Mouse (Mus musculus) C2C12 (cell line): ENCODE results near the gene Erbin.

Experiments
- CEBPB ChIP-seq: IDR thresholded peaks from one replicate; pipeline ENCODE4 v1.6.1; 2011; ENCODE audit warnings: low read depth, mild to moderate bottlenecking, control low read depth, moderate library complexity
- CTCF ChIP-seq: IDR thresholded peaks from one replicate; pipeline ENCODE4 v1.5.1; 2011; ENCODE audit not compliant: control insufficient read depth, insufficient read depth, insufficient read length
- FOSL1 ChIP-seq: IDR thresholded peaks from one replicate; pipeline ENCODE4 v1.8.0; 2011; ENCODE audit warnings: mild to moderate bottlenecking, low read length; ENCODE audit not compliant: poor library complexity, insufficient read depth, severe bottlenecking
- MAX ChIP-seq: IDR thresholded peaks from one replicate; pipeline ENCODE4 v1.6.1; 2011; ENCODE audit warnings: mild to moderate bottlenecking, control low read depth

DNA sequence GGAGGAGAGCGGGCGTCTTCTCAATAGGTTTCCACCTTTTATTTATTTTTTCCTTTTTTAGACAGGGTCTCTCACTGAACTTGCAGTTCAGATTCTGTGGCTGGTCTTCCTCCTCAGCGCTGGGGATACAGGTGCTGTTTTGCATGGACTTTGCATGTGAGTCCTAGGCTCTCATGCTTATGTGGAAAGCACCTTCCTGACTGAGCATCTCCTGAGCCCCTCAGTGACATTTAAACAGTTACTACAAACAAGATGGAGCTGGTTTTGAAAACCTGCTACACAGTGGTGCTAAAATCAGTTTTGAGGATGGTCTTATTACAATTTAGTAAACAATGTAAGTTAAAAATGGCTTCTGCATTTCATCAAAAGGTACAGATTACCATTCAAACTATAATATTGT is 102.4 kb downstream of the Erbin start:
- no peak for TF ChIP-seq CTCF
- TF ChIP-seq FOSL1: no peak
- TF ChIP-seq MAX: no peak
- no peak for TF ChIP-seq CEBPB
